Mouse (Mus musculus): ENCODE measurements around the gene Tex22.
A peak's percentile ranks its signal among the peaks of the same experiment; 100 is the strongest.

Tex22 gene

DNA sequence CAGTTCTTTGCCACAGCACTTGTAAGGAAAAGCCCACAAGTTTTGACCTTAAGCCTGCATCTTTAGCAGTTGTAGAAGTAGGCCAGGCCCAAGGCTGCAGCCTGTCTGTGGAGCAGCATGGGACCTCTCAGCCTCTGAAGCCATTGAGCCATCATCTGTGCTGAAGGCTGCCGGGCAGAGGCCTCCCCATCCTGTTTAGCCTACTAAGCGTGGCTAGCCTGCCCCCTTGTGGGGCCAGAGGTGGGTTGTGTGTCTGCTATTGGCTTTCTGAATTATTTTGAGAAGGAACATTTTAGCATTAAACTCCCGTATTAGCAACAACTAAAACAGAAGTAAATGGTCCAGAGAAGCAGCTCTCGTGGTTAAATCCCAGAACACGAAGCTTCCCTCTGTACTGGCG is 28.2 kb downstream of the Tex22 start:
- peak; percentile 64 for DNase-seq (ENCODE audit: low spot score)

DNA sequence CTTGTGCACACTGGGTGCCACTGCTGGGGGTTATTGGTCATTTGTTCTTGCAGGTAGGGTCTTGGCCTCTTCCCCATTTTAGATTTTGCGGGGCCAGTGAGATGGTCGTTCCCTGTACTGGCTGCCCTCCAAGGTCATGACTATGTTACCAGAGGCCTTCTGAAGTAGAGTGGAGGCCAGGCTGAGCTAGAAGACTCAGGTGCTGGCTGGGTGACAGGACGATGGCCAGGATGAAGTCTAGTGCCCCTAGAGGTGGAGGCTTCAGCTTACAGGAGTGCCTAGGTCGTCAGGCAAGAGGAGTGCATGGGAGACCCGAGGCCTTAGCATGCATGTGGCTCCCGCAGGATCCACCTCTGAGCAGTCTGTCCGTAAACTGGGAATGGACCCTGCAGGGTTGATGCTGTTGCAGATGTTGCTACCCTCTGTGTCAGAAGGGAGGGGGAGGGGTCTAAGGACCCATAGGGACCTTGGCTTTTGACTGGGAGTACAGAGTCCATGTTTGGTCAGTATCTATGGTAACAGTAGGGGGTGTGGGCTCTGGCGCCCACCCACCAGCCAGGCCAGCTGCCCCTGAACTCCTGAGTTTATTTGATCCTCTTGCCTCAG is 29.6 kb downstream of the Tex22 start:
- DNase-seq (ENCODE audit: low spot score), result no peak

DNA sequence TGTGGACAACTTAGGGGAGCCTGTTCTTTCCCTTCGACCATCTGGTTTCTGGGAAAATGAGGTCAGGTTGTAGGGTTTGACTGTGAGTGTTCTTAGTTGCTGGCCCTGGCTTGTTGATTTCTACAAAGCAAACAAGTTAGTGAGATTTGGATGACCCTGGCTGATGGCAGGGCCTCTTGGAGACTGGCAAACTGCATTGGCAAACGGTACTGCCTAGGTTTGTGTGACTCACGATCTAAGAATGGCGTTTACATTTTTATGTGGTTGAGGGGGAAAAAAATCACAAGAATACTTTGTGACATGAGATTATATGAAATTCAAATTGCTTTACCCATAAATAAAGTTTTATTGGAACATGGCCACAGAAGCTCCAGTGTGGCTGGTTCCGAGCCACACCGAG is 32.1 kb downstream of the Tex22 start:
- peak; percentile 38 for DNase-seq (ENCODE audit: low spot score)

DNA sequence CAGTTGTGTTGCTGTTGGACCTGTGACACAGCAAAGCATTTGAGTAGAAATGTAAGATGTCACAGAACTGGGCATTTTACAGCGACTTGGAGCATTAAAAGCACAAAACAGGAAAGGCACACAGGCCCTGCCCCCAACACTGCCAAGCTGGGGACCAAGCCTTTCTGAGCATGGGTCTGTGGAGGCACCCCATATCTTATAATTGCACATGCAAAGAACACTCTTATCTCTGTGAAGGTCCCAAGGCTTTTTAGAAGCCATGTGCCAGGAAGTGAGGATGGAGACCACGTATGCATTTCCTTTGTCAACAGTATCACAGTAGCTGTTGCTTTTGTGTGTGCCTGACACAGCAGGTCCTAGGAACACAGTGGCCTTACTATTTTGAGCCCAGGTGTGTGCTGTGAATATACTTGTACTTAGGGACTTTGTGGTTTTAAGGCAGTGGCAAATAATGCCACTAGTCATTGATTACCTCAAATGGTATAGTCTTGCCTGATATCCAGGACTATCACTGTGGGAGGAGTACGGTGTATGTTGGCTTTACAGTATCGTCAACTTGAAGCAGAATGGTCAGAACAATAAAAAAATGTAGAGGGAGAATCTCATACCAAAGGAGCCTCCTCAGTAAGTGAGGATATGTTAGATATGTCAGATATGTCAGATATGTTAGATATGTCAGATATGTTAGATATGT is 33.3 kb downstream of the Tex22 start:
- no peak for DNase-seq (ENCODE audit: low spot score)

DNA sequence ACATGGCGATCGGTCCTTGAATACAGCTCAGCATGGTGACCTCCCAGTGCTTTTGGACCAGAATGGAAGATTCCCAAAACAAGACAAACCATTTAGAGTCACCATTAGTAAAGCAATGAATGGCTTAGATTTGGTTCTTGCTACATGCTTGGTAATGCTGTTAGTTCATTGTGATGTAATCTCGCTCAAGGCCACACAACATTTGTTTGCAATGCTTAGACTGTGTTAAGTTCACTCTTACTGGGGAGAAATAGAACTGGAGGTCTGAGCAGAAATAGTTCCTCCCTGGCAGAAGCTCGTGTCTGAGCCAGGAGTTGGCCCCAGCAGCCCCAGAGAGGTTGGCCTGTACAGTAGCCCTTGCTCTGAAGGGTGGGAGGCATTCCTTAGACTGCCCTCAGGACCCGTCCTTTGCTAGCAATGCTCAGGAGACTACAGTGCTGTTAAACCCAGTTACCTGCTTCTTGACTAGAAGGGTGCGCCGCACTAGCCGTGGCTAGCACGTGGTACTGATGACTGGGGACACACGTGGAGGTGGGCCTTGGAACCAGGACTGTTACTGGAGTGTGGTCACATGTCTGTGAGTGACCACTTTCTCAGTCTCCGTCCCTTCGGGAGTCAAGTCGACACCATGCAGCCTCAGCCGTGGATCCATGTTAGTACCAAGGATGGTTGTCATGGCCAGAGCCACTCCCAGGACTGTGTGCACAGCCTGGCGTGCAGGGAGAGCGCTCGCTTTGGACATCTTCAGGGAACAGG is 34.4 kb downstream of the Tex22 start:
- no peak for DNase-seq (ENCODE audit: low spot score)

DNA sequence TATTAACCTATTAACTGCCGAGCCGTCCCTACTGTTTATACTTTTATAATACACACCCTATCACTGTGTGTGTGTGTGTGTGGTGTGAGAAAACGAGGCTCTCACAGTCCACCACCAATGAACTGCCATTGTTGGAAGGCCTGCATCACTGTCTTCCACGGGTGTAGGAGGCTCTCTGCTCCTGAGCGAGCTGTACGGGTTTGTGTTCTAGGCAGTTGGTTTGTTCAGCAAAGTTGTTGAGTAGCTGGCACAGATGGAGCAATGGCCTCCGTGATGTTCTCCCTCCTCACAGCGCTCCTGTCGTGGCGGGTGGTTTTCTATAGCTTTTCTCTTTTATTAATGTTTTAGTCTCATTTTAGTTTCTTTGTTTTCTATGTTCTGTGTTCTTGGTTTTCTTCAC is 35.5 kb downstream of the Tex22 start:
- no peak for DNase-seq (ENCODE audit: low spot score)

DNA sequence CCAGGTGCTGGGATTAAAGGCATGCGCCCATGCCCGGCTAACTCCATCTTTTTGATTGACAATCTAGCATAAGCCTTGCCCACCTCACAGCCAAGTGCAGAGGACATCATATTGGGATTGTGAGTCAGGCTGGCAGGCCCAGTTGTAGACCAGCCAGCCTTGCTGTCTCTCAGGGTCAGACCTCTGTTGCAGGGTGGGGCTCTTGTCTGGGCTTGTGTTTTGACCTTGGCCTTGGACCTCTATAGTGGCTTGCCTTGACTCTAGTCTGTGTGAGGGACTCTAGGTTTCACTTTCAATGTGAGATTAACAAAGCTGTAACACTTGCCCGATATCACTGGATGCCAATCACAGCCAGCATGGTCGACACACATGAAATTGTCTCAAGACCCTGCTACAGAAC is 39.8 kb downstream of the Tex22 start:
- DNase-seq (ENCODE audit: low spot score), result no peak

DNA sequence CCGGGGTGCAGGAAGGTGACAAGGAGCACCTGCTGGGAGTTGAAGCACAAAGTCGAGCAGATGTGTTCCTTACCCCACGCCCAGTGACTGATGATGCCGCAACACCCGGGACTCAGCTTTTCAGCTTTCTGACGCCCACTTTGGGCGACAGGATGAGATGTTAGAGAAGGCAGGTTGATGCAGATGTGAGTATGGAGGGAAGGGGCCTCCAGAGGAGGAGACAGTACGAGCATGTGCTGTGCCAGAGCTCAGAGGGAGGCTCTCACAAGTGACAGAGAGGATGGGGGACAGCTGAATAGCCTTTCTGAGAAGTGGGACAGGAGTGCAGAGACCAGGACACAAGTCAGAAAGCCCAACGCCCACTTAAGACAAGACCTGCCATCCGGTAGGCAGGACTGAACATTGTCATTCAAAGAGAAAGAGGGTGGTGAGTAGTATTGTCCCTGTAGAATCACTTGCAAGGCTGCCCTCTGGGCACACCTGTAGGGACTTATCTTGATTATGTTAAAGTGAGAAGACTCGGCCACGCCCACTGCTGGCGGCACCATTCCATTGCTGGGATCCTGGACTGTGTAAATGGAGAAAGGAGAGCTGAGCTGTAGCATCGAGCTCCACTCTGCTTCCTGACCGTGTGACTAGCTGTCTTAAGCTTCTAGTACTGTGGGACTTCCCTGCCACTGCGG is 40.7 kb downstream of the Tex22 start:
- DNase-seq (ENCODE audit: low spot score), result no peak

DNA sequence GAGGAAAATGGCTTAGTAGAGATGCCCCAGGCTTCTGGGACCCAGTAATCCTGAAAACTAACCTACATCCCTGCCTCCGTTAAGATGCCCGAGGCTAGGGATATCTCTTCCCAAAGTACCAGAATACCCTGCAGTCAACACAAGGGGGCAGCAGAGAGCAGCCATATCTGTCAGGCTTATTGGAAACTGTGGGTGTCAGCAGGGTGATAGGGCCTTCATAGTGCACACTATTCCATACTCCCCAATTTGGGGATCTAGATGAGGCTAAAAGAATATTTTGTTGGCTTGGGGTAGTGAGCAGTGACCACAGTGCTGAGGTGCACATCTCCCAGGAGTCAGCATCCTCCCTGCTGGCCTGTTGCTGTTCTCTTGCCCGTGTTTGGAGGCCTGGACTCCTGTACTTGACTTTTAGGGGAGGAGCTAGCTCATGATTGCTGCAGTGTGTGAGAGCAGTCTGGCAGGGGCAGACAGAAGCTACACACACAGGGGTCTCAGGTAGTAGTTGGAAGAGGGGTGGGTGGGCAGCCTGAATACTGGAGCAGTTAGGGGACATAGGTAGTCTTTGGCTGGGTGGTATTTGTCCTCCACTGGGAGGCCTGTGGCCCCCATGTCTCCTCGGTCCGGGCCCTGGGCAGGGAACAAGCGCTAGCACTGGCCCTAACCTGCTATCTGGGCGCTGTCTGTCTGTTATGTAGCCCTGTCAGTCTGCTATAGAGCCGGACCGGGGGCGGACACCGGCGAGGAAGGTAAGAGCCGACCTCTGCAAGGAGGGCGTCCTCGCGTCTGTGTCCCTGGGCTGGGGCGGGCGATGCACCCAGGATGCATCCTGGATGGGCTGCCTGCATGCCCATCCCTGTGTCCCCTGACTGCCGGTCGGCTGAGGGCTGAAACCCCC is 45.5 kb downstream of the Tex22 start:
- peak; percentile 84 for DNase-seq (ENCODE audit: low spot score)

DNA sequence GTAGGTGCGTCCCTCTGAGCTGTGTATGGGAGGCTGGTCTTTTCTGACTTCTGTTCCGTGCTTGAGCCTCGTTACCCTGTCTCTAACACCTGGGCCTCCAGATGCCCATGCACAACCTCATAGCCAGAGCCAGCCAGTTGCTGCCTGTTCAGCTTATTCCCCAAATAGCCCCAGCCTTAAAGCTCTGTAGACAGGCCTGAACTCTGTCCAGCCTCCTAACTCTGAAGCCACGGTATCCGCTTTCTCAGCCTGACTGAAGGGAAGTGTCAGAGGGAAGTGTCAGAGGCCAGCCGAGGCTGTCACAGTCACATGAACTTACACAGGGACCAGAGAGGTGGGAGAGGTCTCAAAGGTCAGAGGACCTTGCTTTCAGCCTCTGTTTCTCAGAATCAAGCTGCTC is 50.4 kb downstream of the Tex22 start:
- DNase-seq (ENCODE audit: low spot score), result no peak

DNA sequence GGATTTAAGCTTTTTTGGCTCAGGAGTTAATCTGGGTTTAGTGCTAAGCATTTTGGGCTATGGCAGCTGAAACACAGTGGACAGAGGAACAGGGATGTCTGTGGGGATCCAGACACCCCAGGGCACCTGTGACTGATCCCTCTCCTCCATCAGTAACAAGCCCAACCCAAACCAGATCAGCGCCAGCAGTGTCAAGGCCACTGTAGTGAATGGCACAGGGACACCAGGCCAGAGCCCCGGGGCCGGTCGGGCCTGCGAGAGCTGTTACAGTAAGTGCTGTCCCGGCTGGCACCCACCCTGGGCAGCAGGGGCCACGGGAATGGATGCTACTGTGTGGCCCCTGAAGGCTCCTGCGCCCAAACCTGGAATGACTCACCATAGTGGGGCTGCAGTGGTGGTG is 56.4 kb downstream of the Tex22 start:
- no peak for DNase-seq (ENCODE audit: low spot score)

DNA sequence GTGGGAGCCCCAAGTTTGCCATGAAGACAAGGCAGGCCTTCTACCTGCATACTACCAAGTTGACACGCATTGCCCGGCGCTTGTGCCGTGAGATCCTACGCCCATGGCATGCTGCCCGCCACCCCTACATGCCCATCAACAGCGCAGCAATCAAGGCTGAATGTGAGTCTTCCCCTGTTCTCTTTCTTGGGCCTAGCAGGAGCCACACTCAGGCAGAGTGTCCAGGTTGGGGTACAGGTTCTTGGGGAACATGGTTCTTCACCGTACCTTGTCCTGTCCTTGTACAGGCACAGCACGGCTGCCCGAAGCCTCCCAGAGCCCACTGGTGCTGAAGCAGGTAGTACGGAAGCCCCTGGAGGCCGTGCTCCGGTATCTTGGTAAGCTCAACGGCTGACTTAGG is 57.3 kb downstream of the Tex22 start:
- DNase-seq (ENCODE audit: low spot score), result no peak

DNA sequence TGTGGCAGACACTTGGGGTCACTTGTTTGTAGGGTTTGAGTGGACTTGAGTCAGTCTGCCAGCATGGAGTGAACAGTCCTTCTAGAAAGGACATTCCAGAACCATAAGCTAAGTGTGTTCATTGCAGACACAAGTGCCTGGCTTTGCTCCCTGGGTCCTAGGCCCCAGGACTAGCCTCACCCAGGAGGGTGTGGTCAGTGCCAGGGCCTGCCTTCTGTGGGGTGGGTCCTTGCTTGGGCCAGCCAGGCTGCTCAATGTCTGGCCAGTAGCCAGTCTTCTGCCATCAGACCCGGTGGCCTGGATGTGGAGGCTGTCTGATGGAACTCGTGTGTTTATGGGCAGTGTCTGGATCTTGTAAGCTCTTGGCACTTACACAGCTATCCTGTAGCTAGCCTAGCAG is 58.3 kb downstream of the Tex22 start:
- peak; percentile 76 for DNase-seq (ENCODE audit: low spot score)

DNA sequence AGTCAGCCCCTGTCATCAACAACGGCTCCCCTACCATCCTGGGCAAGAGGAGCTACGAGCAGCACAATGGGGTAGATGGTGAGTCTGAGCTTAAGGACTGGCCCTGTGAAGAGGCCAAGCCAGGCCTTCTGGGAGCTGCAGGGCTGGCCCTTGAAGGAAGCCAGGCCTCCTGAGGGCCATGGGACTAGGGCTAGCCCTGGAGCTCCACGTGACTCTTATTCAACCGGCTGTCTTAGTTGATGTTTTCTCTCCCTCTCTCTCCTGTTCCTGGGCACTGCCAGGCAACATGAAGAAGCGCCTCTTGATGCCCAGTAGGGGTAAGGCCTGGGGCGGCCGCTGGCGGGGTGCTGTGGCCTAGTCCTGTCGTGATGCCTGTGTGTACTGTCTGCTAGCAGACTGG is 59.0 kb downstream of the Tex22 start:
- DNase-seq (ENCODE audit: low spot score), result no peak

DNA sequence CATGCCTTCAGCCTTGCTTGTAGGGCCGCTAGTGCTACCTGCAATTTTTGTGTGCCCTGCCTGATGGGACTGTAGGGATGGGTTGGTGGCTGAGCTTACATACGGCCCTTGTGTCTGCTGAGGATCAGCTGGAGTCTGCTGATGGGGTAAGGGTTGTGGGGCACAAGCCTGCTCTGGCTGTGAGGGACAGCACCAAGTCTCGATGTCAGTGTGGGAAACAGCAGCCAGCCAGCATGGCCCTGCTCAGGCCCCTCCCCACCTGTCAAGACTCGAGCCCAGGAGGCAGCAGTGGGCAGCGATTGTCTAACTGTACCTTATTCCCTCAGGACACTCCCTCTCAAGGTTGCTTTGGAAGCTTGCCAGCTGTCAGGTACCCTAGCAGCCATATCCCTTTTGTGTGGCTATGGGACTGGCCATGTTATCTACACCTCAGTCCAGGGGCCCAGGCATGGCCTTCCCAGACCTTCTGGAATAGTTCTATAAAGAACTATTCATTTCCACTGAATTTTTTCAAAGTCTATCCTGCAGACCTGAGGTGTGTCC is 59.6 kb downstream of the Tex22 start:
- no peak for DNase-seq (ENCODE audit: low spot score)

DNA sequence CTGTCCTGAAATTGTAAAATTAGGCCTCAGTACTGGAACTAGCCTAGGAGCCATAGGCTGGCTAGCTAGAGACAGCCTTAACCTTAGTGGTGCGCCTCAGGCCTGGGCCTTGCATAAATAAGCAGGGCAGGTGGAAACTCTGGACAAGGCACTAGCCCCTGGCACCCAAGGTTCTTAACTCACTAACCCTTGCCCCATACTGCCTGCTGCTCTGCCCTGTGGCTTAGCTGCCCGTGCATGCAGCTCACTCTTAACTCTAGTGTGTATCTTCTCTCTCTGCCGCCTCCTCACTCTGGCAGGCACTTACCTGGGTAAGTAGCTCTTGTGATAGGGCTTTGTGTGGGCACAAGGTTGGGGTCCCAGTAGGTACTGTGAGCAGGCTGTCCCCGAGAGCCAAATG is 60.2 kb downstream of the Tex22 start:
- no peak for DNase-seq (ENCODE audit: low spot score)

DNA sequence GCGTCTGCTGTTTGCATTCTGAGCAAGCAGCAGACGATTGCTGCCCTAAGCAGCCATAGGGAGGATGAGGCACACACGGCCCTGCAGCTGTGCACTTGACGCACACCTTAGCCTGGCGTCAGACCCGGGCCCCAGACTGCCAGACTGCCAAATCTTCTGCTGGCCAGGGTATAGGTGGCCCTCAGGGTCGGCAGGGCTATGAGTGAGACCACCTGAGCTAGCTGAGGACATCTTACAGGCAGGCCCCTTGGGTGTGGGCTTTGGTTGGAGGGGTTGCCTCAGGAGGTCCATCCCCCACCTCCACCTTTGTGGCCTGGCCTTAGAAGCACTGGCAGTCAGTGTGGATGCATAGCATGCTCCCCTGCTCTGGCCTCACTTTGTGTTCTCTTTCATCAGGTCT is 61.1 kb downstream of the Tex22 start:
- DNase-seq (ENCODE audit: low spot score), result no peak

DNA sequence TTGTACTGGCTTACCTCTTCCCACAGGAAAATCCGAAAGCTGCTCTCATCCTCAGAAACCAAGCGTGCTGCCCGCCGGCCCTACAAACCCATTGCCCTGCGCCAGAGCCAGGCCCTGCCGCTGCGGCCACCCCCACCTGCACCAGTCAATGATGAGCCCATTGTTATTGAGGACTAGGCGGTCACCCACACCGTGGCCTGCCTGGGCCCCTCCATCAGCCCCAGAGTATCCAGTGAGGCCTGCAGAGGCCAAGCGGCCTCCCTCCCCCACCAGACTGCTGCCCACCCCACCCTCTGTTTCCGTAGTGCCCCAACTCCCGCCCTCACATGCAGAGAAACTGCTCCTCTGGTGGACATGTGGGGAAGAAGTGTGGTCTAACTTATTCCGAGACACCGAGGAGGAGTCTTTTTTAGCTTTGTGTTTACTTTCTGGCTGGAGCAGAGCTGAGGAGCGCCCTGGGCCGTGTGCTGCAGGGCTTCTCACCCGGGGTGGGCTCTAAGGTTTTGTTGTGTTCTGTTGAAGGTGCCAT is 62.3 kb downstream of the Tex22 start:
- no peak for DNase-seq (ENCODE audit: low spot score)

DNA sequence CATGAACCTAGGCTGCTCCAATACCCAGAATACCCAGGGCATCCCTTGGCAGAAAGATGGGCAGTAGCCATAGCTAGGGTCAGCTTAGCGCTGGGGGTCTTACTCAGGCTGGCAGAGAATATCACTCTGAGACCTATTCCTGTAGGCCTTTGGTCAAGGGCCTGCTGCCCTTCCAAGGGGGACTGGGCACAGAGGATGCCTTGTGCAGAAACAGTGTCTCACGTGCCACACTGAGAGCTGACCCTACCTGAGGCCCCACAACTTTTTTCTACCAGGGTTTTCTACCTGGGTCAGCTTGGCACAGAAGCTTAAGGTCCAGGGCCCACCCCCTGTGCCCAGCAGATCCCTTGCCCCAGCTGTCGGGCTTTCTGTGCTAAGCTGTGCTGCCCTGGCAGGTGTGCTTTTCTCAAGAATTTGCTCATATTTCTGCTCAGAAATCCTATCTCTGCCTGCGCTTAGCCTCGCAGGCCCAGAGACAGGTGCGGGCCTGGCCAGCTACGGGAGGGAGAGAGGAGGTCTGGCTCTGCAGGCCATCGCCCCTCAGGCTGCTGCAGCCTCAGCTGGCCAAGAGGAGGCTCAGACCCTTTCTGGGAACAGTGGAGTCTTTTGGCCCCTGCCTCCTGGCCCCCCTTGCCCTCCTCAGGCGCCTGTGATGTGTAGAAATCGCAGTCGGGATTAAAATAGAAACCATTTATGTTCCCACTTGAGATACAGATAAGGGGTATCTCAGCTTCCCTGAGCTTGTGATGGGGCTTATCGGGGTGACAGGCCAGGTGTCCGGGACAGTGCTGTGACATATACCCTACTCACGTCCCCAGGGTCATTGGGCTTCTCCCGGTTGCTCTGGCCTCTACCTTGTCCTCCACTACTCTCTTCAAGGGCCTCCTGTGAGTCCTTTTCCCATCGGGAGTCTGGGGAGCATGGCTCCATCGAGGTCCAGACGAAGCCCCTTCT is 63.2 kb downstream of the Tex22 start:
- no peak for DNase-seq (ENCODE audit: low spot score)

DNA sequence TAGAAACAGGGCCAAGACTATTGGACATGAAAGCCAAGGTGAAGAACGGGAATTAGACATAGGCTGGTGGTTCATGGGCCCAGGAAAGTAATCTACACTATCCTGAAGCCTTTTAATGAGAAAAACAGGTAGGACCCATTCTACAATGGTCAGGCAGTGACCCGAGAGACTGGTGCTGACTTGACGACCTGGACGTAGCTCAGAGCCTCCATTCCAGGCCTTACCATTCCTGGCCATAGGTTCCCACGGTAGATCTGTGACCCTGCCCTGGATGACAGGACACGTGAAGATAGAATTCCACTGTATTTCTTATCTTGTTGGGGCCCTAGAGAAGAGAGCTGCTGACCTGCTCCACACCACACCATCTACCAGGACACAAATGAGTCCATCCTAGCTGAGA is 64.0 kb downstream of the Tex22 start:
- no peak for DNase-seq (ENCODE audit: low spot score)

All from urinary bladder, postnatal 14 days (tissue).